Mouse (Mus musculus) effector memory CD4-positive, alpha-beta T cell, adult 7 months (primary cell): ENCODE results near the gene Ms4a7. TPM values are rescaled to one million over a fixed set of nuclear protein-coding genes. Genes with fewer than 3 reads are reported as not detected.

ENCODE experiments used
- polyA plus RNA-seq: library from polyadenylated mRNA; unstranded; fragments of 100-300 nt; shearing (Covaris generic); gene quantifications from one replicate; pipeline ENCODE4 v1.2.1, GENCODE M21; 2017

The Ms4a7 gene
- polyA plus RNA-seq: not detected

GRCm38 (mm10) chr19:11335932-11336331, at the start of gene Ms4a7:
Gene Ms4a7 (minus strand): TSS chr19:11336146.

DNA sequence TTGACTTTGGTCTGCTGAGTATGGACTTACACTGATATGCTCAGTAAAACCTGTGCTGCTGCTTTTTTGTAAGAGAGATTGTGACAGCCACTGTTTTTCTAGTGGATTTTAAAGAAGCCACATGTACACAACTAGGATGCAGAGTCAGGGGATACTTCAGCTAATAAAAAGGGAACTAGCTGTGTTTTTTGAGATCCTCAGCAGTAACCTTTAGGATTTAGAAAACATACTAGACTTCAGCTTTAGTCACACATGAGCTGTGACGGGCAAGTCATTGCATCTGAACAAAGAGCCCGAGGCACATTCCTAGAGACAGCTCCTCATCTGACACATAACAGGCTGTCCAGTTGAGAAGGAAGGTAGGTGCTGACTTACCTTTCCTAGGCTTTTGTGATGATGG, 39.3 kb upstream of the Ms4a7 start, which contains the start of gene Ms4a4a:
Ms4a4a (plus strand) TSS at position 251 of the 400 bp plus-strand sequence.

GRCm38 (mm10) chr19:11314354-11314753, 21.6 kb downstream of the Ms4a7 start, which contains the start of gene Ms4a14:
Gene Ms4a14 (minus strand): TSS chr19:11314454.

GRCm38 (mm10) chr19:11283773-11284172, 52.2 kb downstream of the Ms4a7 start, which contains the start of gene Ms4a5:
Gene Ms4a5 (minus strand): TSS chr19:11283873.

Other genes starting within 250 kb of the Ms4a7 start
- not detected for gene 1700017D01Rik, start 205.3 kb downstream of the Ms4a7 start, polyA plus RNA-seq
- not detected for gene 1700025F22Rik, start 170.8 kb downstream of the Ms4a7 start, polyA plus RNA-seq
- gene Ms4a13, start 139.4 kb downstream of the Ms4a7 start, polyA plus RNA-seq: not detected
- gene Ms4a12, start 103.7 kb downstream of the Ms4a7 start, polyA plus RNA-seq: not detected
- gene Ms4a1, start 69.9 kb downstream of the Ms4a7 start, polyA plus RNA-seq: 0.41 TPM
- not detected for gene Ms4a5, start 52.3 kb downstream of the Ms4a7 start, polyA plus RNA-seq
- not detected for gene Ms4a14, start 21.7 kb downstream of the Ms4a7 start, polyA plus RNA-seq
- 6.5 TPM for gene Ms4a4a, start 39.4 kb upstream of the Ms4a7 start, polyA plus RNA-seq
- gene Ms4a4c, start 68.6 kb upstream of the Ms4a7 start, polyA plus RNA-seq: 178 TPM
- 2,892 TPM for gene Ms4a4b, start 107.4 kb upstream of the Ms4a7 start, polyA plus RNA-seq
- gene Ms4a6c, start 133.2 kb upstream of the Ms4a7 start, polyA plus RNA-seq: 7.2 TPM
- 506 TPM for gene Gm8369, start 149.8 kb upstream of the Ms4a7 start, polyA plus RNA-seq
- 633 TPM for gene Ms4a6b, start 180.4 kb upstream of the Ms4a7 start, polyA plus RNA-seq
- 0.67 TPM for gene Ms4a4d, start 200.7 kb upstream of the Ms4a7 start, polyA plus RNA-seq